Mouse (Mus musculus) heart, adult 2 months (tissue): ENCODE measurements around the gene Gucy2c.

Source experiments
- CTCF ChIP-seq: fragments of 200-600 bp; IDR thresholded peaks from 2 replicates; pipeline ENCODE4 v1.8.1; 2022; ENCODE audit warnings: antibody characterized with exemption, mild to moderate bottlenecking, moderate library complexity
- POLR2A ChIP-seq: fragments of 200-500 bp; IDR thresholded peaks from 2 replicates; pipeline ENCODE4 v1.6.1; 2011; ENCODE audit warnings: mild to moderate bottlenecking, low read depth, low read length, control low read depth; ENCODE audit not compliant: insufficient read depth

- TF ChIP-seq CTCF (no peak), POLR2A (no peak)
These were observed 45.8 kb downstream of the Gucy2c start for GRCm38 (mm10) chr6:136735766-136736165.
